Mouse (Mus musculus): ENCODE measurements around the gene Sv2a. TPM values are rescaled to one million over a fixed set of nuclear protein-coding genes. Genes with fewer than 3 reads are reported as not detected.
"Not testable (repeated sequence)": the region's sequence is repeated elsewhere in the genome, so short reads cannot be mapped to it uniquely, and the experiment has no call there.

Gene Sv2a
- total RNA-seq, 2 experiments from 2014 or later: not detected

GRCm38 (mm10) chr3:96172197-96173178 lies 8.5 kb upstream of the Sv2a start, which contains the start of gene Sf3b4:
Sf3b4 (plus strand) TSS chr3:96172332.
- ATAC-seq (replicated peaks; ENCODE audit: low FRiP score, poor library complexity, severe bottlenecking): peak; percentile 96

GRCm38 (mm10) chr3:96173185-96173584 lies 7.8 kb upstream of the Sv2a start:
- ATAC-seq (replicated peaks; ENCODE audit: low FRiP score, poor library complexity, severe bottlenecking): no peak

- ATAC-seq (replicated peaks; ENCODE audit: low FRiP score, poor library complexity, severe bottlenecking): not testable (repeated sequence)
Measured at GRCm38 (mm10) chr3:96174042-96174441, 6.9 kb upstream of the Sv2a start.

GRCm38 (mm10) chr3:96175251-96175650 lies 5.7 kb upstream of the Sv2a start:
- no peak for ATAC-seq (replicated peaks; ENCODE audit: low FRiP score, poor library complexity, severe bottlenecking)

GRCm38 (mm10) chr3:96178427-96178826 lies 2.5 kb upstream of the Sv2a start:
- ATAC-seq (replicated peaks; ENCODE audit: low FRiP score, poor library complexity, severe bottlenecking): no peak

GRCm38 (mm10) chr3:96178902-96179301 lies 2.0 kb upstream of the Sv2a start:
- ATAC-seq (replicated peaks; ENCODE audit: low FRiP score, poor library complexity, severe bottlenecking): no peak

GRCm38 (mm10) chr3:96179531-96179930 lies 1.4 kb upstream of the Sv2a start:
- no peak for ATAC-seq (replicated peaks; ENCODE audit: low FRiP score, poor library complexity, severe bottlenecking)

- ATAC-seq (replicated peaks; ENCODE audit: low FRiP score, poor library complexity, severe bottlenecking): no peak
Measured at GRCm38 (mm10) chr3:96181510-96182381, 795 bp downstream of the Sv2a start.

GRCm38 (mm10) chr3:96182382-96182776 lies 1.4 kb downstream of the Sv2a start:
- ATAC-seq (replicated peaks; ENCODE audit: low FRiP score, poor library complexity, severe bottlenecking): no peak

GRCm38 (mm10) chr3:96192977-96193376 lies 12.0 kb downstream of the Sv2a start:
- ATAC-seq (replicated peaks; ENCODE audit: low FRiP score, poor library complexity, severe bottlenecking): no peak

GRCm38 (mm10) chr3:96194966-96195365 lies 14.0 kb downstream of the Sv2a start:
- ATAC-seq (replicated peaks; ENCODE audit: low FRiP score, poor library complexity, severe bottlenecking): no peak

- ATAC-seq (replicated peaks; ENCODE audit: low FRiP score, poor library complexity, severe bottlenecking): no peak
Measured at GRCm38 (mm10) chr3:96195616-96196313, 14.8 kb downstream of the Sv2a start.

GRCm38 (mm10) chr3:96196437-96197128 lies 15.6 kb downstream of the Sv2a start:
- no peak for ATAC-seq (replicated peaks; ENCODE audit: low FRiP score, poor library complexity, severe bottlenecking)

GRCm38 (mm10) chr3:96197129-96197749 lies 16.3 kb downstream of the Sv2a start:
- peak; percentile 89 for ATAC-seq (replicated peaks; ENCODE audit: low FRiP score, poor library complexity, severe bottlenecking)

GRCm38 (mm10) chr3:96198181-96198580 lies 17.2 kb downstream of the Sv2a start:
- ATAC-seq (replicated peaks; ENCODE audit: low FRiP score, poor library complexity, severe bottlenecking): no peak

GRCm38 (mm10) chr3:96198601-96199251 lies 17.8 kb downstream of the Sv2a start:
- ATAC-seq (replicated peaks; ENCODE audit: low FRiP score, poor library complexity, severe bottlenecking): not testable (repeated sequence)

GRCm38 (mm10) chr3:96199731-96200130 lies 18.8 kb downstream of the Sv2a start:
- no peak for ATAC-seq (replicated peaks; ENCODE audit: low FRiP score, poor library complexity, severe bottlenecking)

GRCm38 (mm10) chr3:96207819-96208218 lies 26.9 kb downstream of the Sv2a start:
- ATAC-seq (replicated peaks; ENCODE audit: low FRiP score, poor library complexity, severe bottlenecking): no peak

Measured in erythroid progenitor cell, adult 5-6 weeks (primary cell).